Mouse (Mus musculus): ENCODE measurements around the gene Iqgap1. TPM values are rescaled to one million over a fixed set of nuclear protein-coding genes. Genes with fewer than 3 reads are reported as not detected.

Iqgap1 gene
- total RNA-seq, 2 experiments from 2014 or later = 26.0 to 27.3 TPM

- no peak for TF ChIP-seq CTCF (IDR thresholded peaks at IDR 0.05)
- no peak for DNase-seq (ENCODE audit: extremely low spot score in 1 of 2, low spot score in 2 of 2)
- H3K4me3 ChIP-seq = no peak overlapping the region
- intact Hi-C loops (cut with DNase I) = no loop called here
- 0 out of 2 replicates have a peak overlapping the region, but pooled peaks have one; percentile 8 for H3K27ac ChIP-seq
Measured at GRCm38 (mm10) chr7:80777151-80777550, 48.6 kb downstream of the Iqgap1 start.

- peak in 1 of 2 experiments; percentile 46 for DNase-seq (ENCODE audit: extremely low spot score in 1 of 2, low spot score in 2 of 2)
- intact Hi-C loops (cut with DNase I) = no loop called here
- TF ChIP-seq CTCF (IDR thresholded peaks at IDR 0.05) = no peak
- H3K27ac ChIP-seq = peak overlapping the region; percentile 90; the same call in 1 of the 2 replicates
- H3K4me3 ChIP-seq = no peak overlapping the region
Measured at GRCm38 (mm10) chr7:80776090-80776489, 49.7 kb downstream of the Iqgap1 start.

GRCm38 (mm10) chr7:80775448-80775904, 50.3 kb downstream of the Iqgap1 start:
- no peak for TF ChIP-seq CTCF (IDR thresholded peaks at IDR 0.05)

GRCm38 (mm10) chr7:80774615-80775447, 50.9 kb downstream of the Iqgap1 start:
- DNase-seq (ENCODE audit: extremely low spot score in 1 of 2, low spot score in 2 of 2) = peak in 1 of 2 experiments; percentile 18
- peak overlapping the region; percentile 90 for H3K27ac ChIP-seq
- no peak for TF ChIP-seq CTCF (IDR thresholded peaks at IDR 0.05)
- intact Hi-C loops (cut with DNase I) = no loop called here
- no peak overlapping the region for H3K4me3 ChIP-seq

More at GRCm38 (mm10) chr7:80775448-80775904, 50.3 kb downstream of the Iqgap1 start:
- Histone ChIP-seq H3K27ac (peak overlapping the region; percentile 90), H3K4me3 (no peak overlapping the region)
- DNase-seq (ENCODE audit: extremely low spot score in 1 of 2, low spot score in 2 of 2) = no peak
- intact Hi-C loops (cut with DNase I) = no loop called here

- Histone ChIP-seq H3K27ac (peak overlapping the region; percentile 90), H3K4me3 (no peak overlapping the region)
- no peak for TF ChIP-seq CTCF (IDR thresholded peaks at IDR 0.05)
- no peak for DNase-seq (ENCODE audit: extremely low spot score in 1 of 2, low spot score in 2 of 2)
- intact Hi-C loops (cut with DNase I) = no loop called here
Measured at GRCm38 (mm10) chr7:80773834-80774614, 51.8 kb downstream of the Iqgap1 start.

- no peak for TF ChIP-seq CTCF (IDR thresholded peaks at IDR 0.05)
- no peak overlapping the region for H3K27ac ChIP-seq
- intact Hi-C loops (cut with DNase I) = no loop called here
- no peak overlapping the region for H3K4me3 ChIP-seq
- DNase-seq (ENCODE audit: extremely low spot score in 1 of 2, low spot score in 2 of 2) = no peak
Measured at GRCm38 (mm10) chr7:80770466-80770865, 55.3 kb downstream of the Iqgap1 start.

GRCm38 (mm10) chr7:80766861-80767312, 58.9 kb downstream of the Iqgap1 start:
- TF ChIP-seq CTCF (IDR thresholded peaks at IDR 0.05) = no peak
- no peak overlapping the region for H3K4me3 ChIP-seq
- H3K27ac ChIP-seq = peak overlapping the region; percentile 69
- DNase-seq (ENCODE audit: extremely low spot score in 1 of 2, low spot score in 2 of 2) = peak; percentile 57 to 78
- intact Hi-C loops (cut with DNase I) = loop anchor here (2.0 kb wide), 3 partner anchors 36 to 76 kb away; no protein-coding TSS in a partner anchor

GRCm38 (mm10) chr7:80766072-80766471, 59.7 kb downstream of the Iqgap1 start:
- no peak for TF ChIP-seq CTCF (IDR thresholded peaks at IDR 0.05)
- intact Hi-C loops (cut with DNase I) = loop anchor here (2.0 kb wide), 3 partner anchors 37 to 75 kb away; no protein-coding TSS in a partner anchor
- DNase-seq (ENCODE audit: extremely low spot score in 1 of 2, low spot score in 2 of 2) = peak; percentile 35 to 51
- Histone ChIP-seq H3K4me3 (no peak overlapping the region), H3K27ac (peak overlapping the region; percentile 69)

- no peak for TF ChIP-seq CTCF (IDR thresholded peaks at IDR 0.05)
- no peak for DNase-seq (ENCODE audit: extremely low spot score in 1 of 2, low spot score in 2 of 2)
- 0 out of 2 replicates have a peak overlapping the region, but pooled peaks have one; percentile 5 for H3K27ac ChIP-seq
- intact Hi-C loops (cut with DNase I) = no loop called here
- H3K4me3 ChIP-seq = no peak overlapping the region
Measured at GRCm38 (mm10) chr7:80763864-80764437, 61.8 kb downstream of the Iqgap1 start.

- intact Hi-C loops (cut with DNase I) = no loop called here
- DNase-seq (ENCODE audit: extremely low spot score in 1 of 2, low spot score in 2 of 2) = no peak
- no peak overlapping the region for H3K4me3 ChIP-seq
- no peak for TF ChIP-seq CTCF (IDR thresholded peaks at IDR 0.05)
- H3K27ac ChIP-seq = no peak overlapping the region
Measured at GRCm38 (mm10) chr7:80762297-80762696, 63.5 kb downstream of the Iqgap1 start.

GRCm38 (mm10) chr7:80754086-80754485, 71.7 kb downstream of the Iqgap1 start:
- no peak overlapping the region for H3K27ac ChIP-seq
- no peak overlapping the region for H3K4me3 ChIP-seq
- DNase-seq (ENCODE audit: extremely low spot score in 1 of 2, low spot score in 2 of 2) = no peak
- TF ChIP-seq CTCF (IDR thresholded peaks at IDR 0.05) = no peak
- intact Hi-C loops (cut with DNase I) = no loop called here

Data from left cerebral cortex, adult 2 months (tissue).